Mouse (Mus musculus): ENCODE data around the gene Ttc33. TPM values are rescaled to one million over a fixed set of nuclear protein-coding genes. Genes with fewer than 3 reads are reported as not detected.

Ttc33 gene
- total RNA-seq, 1 experiment from 2014 or later = 50.2 TPM

DNA sequence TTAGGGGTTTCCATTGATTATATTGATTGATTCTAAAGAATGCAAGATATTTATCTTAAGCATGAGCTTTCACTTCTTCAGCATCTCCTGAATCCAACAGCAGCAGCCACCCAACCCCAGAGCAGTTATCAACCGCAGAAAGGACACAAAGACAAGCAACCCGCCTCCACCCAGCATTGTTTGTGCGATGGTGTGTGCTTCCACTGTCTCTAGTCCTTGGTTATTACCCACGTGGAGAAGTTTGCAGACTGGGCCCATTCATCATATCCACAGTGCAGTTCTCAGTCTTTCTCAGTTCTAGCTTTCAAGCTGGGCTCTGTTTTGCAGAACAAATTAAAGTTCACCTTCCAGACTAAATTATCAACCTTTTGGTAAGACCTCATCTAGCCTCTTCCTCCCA, 54.0 kb downstream of the Ttc33 start:
- no peak for ATAC-seq (replicated peaks; ENCODE audit: low read depth, poor library complexity, severe bottlenecking)

DNA sequence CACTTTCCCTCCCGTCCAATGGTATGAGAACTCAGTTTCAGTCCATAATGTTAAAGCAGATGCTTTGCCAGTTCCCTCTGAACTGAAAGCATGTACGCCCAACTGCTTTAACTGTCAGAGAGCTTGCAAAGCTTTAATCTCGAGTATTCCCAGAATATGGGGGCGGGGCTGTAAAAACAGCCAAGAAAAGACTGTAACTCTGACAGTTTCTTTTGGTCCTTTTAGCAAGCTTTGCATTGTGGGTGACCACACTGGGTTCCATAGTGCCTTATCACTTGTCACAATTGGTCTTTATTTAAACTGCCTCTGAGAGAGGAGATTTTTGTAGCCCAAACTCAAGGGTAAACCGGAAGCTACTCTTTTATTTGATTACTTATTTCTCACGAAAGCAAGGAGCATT, 54.6 kb downstream of the Ttc33 start:
- ATAC-seq (replicated peaks; ENCODE audit: low read depth, poor library complexity, severe bottlenecking) = peak; percentile 9

DNA sequence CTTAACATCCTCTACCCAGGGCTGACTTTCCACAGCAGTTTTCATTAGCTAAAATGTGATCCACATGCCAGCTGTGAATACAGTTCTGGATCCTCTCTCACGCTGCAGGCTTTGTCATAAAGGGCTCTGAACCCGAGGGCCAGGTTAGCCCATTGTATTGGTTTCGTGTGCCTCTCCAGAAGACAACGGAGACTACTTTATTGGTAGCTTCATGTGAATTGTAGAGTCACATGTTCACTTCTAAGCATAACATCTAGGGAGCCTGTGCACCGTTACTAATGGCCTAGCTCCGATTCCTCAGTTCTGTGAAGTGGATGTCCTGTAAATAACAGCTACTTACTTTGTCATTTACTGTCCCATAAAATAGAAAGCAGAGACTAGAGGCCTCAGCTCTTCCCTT, 55.0 kb downstream of the Ttc33 start:
- ATAC-seq (replicated peaks; ENCODE audit: low read depth, poor library complexity, severe bottlenecking) = no peak

DNA sequence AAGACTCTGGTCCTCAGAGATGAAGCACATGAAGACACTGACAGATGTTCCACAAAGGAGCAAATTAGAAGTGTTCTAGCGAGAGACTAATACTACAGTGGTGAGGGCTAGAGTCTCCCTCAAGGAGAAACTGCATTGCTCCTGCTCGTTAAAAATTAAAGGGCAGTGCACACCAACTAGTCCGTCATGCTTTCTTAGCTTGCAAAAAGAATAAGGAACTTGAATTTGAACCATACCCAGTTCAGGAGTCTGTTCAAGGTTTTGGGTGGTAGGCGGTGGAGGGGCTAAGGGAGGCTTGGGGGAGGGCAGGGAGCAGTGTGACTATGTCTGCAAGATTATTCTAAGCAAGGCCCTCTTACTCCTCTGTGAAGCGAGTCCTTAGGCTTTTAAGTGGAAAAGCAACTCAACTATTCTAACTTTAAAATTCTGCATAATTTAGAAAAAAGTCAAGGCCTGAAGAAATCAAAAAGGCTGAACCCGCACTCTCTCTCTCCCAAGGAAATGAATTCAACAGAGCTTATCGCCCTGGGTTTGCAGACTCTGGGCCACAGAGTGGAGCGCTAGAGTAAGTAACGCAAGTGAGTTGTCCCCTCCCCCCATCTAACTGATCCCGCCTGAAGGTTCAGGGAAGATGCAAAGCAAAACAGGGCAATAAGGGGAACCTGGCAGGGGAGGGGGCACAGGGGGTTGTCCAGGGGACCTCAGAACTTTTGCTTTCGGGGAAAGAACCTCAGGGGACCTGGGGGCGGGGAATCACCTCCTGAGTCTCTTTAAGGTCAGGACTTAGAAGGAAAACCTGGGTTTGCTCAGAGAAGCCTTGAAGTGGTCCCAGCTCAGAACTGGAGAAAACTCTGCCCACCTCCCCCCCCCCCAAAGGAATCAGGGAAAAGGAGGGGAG, 56.2 kb downstream of the Ttc33 start:
- peak; percentile 10; the same call in 1 of the 2 replicates for ATAC-seq (replicated peaks; ENCODE audit: low read depth, poor library complexity, severe bottlenecking)

DNA sequence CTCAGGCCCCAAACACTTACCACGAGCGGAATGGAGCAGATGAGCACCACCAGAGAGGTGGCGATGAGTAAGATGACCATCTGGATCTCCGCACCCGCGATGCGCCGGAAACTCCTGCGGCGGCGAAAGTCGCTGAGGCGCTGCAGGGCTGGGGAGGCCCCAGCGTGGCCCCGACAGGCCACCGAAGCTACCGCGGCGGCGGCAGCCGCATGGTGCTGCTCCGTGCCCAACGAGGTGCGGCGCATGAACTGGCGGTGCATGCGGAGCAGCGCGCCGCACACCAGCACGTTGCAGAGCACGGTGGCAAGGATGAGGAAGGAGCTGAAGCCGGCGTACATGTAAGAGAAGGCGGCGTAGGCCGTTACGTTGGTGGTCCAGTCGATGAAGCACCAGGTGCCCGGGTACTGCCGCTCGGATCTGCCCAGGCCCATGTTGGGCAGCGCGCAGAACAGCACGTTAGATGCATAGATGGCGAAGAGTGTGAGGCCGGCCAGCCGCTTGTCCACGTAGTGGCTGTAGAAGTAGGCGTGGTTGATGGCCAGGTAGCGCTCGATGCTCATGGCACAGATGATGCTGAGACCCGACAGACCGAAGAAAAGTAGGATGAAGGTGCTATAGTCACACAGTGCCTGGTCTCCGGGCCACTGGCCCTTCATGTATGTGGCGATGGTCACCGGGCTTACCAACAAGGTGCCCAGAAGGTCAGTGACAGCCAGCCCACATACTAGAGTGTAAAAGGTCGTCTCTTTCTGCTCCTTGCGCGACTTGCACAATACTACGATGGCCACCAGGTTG, 57.1 kb downstream of the Ttc33 start:
- ATAC-seq (replicated peaks; ENCODE audit: low read depth, poor library complexity, severe bottlenecking) = peak; percentile 10; the same call in 1 of the 2 replicates

DNA sequence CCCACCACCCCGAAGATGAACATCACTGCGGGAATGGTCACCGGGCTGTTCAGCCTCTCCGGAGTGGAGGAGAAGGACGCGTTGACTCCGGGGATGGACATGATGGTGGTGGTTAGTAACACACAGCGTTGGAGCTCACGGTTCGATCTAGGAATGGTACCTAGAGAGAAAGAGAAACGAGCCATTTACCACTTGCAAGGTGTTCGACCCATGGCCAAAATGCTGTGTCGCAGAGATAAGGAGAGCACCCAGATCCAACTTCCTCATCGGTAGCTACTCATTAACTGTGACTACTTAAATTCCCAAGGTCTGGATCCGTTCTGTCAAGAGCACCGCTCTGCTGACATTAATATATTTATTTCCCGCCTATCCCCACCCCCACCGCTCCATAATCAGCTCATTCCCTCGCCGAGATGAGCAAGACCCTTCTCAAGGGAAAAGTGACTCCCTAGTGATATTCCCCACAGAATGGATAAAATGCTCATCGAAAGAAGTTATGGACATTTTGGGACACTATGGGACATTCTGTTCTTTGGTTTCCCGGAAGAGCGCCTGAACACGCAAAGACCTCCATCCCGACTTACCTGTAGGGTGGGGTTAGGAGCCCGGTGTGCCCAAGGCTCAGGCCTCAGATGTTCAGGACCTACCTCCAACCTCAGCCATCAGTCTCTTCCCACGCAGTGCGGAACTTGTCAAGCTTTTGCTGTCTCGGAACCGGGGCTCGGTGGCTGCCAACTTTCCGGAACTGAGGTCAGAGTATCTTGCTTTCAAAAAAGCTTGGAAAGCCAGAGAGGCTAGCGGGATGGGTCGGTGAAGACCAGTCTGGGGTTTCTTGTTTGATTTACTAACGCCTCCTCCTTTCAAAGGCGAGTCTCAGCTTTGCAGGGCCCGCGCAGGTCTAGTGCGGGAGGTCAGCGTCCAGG, 58.0 kb downstream of the Ttc33 start:
- no peak; the same call in 1 of the 2 replicates for ATAC-seq (replicated peaks; ENCODE audit: low read depth, poor library complexity, severe bottlenecking)

DNA sequence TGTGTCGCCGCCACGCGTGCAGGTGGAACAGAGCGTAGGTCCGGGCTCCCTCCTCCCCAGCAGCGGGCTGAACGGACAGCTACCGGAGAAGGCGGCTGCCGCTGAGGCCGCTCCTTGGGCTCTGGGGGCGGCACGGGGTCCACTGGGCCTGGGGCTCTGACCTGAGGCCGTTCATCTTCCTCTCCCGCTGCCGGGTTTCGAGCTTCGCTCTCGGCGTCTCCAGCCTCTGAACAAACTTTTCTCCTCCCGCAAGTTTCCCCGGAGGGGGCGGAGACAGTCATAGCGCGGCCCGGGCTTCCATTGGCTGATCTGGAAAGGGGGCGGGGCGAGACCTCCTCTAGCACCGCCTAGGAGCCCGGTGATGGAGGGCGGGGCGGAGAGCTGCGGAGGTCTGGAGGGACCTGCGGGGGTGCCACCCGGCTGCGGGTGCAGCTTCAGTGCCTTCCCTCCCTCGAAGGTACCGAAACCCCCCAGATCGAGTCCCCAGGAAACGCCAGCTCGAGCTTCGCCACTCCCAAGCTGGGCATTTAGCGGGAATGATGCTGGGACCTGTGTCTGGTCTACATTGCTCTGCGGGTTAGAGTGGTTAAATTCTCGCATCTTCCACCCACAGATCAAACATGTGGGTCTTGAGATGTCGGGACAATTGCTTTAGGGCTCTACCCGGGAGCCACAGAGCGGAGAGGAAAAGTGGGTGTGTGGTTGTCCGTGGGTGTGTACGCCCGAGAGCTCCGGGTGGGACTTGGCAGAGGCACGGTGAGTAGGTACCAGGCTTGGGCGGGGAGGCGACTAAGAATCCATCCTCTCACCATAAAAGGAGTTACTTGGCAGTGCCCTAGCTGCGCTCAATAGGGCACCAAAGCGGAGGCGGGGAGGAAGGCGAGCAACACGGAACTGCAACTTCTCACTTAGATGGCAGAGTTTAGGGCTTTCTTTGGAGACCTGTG, 58.9 kb downstream of the Ttc33 start, which contains the start of gene Ptger4:
Ptger4 (minus strand) TSS at position 229 of the 947 bp plus-strand sequence.
- peak; percentile 70 for ATAC-seq (replicated peaks; ENCODE audit: low read depth, poor library complexity, severe bottlenecking)

DNA sequence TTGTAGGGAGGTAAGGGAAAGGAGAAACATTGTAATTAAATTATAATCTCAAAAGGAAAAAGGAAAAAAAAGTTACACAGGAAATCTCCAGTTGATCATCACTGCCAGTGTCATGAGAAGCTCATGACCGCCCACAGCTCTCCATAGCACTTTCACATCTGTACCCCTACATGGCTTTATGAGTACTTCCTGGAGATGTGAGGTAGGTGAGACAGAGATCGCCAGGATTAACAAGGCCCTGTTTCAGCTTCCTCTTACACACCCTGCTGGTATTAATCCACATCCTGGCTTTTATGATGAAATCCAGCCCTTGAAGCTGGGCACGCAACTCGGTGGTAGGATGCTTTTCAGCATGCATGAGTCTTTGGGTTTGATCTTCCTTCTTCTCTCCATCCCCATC, 64.9 kb downstream of the Ttc33 start:
- ATAC-seq (replicated peaks; ENCODE audit: low read depth, poor library complexity, severe bottlenecking) = peak; percentile 76

DNA sequence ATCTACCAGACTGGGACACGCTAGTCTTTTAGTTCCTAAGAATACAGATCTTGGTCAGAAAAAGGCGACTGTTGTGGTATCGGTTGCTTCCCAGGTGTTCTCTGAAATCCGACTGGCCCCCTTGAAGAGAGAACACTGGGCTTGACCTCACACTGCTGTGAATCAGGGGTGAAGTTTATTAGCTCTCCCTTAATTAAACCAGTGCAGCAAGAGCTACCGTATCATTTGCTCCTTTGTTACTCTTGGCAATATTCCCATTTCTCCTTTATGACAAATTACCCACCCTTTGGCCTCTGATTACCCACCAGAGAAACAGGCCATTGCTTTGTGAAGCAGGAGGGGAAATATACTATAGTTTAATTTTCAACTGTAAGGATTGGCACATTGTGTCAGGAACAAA, 74.9 kb downstream of the Ttc33 start:
- ATAC-seq (replicated peaks; ENCODE audit: low read depth, poor library complexity, severe bottlenecking) = no peak

DNA sequence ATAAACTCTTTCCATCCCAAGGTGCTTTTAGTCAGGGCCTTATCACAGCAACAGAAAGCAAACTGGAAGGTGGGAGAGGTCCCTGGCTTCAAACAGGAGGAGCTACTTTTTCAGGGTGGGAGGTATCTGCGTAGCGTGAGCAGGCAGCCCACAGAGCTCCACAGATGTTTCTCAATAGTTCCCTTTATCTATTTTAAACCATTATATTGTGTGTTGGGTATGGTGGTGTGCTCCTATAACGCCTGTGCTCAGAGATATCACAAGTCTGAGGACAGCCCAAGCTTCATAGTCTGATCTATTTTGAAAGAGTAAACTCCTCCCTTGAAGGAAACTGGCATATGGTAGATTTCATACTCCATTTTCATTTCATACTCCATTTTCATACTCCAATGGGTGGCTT, 75.7 kb downstream of the Ttc33 start:
- peak; percentile 88 for ATAC-seq (replicated peaks; ENCODE audit: low read depth, poor library complexity, severe bottlenecking)

DNA sequence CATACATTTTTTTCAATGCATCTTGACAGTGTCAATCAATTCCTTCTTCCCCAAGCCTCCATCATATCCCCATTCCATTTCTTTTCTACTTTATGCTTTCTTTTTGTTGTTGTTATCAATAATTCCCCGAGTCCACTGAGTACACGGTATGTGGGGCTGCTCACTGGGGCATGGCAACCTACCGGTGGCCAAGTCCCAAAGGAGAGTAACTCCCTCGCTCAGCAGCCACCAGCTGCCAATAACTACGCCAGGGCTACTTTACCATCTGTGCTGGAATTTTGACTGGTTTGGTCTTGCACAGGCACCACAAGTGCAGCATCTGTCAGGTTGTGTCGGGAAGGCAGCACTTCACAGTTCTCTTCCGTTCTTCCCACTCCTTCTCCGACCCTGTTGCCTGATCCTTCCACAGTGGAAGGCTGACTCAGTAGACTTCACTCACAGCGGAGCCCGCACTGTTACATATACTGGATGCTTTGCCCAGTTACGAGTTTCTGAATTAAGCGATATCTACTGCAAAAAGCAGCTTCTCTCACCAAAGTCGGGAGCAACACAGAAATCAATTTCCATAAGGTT, 76.9 kb downstream of the Ttc33 start:
- ATAC-seq (replicated peaks; ENCODE audit: low read depth, poor library complexity, severe bottlenecking) = no peak

DNA sequence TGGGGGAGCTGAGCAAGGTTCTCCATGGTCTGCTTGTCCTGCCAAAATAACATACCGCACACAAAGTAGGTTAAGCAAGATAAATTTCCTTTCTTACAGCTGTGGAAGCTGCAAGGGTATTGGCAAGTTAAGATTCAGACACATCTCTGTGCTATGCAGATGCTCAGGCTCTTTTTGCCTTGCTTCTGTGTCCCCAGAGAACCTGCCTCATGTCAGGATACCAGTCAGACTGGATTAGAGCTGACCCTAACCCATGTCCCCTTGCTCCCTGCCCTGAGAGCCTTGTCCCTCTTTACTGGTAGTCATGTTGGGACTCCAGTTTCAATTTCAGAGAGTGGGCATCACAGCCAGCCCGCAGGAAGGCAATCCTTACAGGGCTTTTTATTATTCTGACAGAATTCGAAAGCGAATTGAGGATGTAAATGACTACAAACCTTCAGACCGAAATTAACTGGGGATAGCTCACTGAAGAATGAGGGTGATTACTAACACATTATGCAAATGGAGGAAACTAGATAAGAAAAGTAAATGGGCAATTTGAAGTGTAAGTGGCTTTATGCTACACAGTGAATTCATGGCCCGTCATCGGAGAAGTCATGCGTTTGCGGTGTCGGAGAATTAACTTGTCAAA, 77.7 kb downstream of the Ttc33 start:
- peak; percentile 57 for ATAC-seq (replicated peaks; ENCODE audit: low read depth, poor library complexity, severe bottlenecking)

DNA sequence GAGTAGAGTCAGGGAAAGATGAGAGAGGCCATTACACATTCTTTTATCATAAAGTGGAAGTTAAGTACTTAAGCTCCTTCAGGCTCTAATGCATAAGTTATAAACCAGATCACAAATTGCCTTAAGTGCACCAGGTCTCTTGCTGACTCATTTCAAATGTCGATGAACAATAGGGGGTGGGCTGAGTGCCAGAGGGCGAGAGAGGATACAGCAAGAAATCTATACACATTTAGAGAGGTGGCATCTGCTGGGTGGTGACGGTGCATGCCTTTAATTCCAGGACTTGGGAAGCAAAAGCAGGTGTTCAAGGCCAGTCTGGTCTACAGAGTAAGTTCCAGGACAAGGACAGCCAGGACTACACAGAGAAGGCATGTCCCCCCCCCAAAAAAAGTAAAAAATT, 80.8 kb downstream of the Ttc33 start:
- no peak for ATAC-seq (replicated peaks; ENCODE audit: low read depth, poor library complexity, severe bottlenecking)

Other genes starting within 250 kb of the Ttc33 start
- gene C7, start 121.8 kb upstream of the Ttc33 start, total RNA-seq (2017) = not detected in 2 replicates
- 0.41 and 0.68 TPM in 2 replicates for gene Card6, start 77.0 kb upstream of the Ttc33 start, total RNA-seq (2017)
- gene Rpl37, start 68.9 kb upstream of the Ttc33 start, total RNA-seq (2017) = 2,045 and 2,619 TPM in 2 replicates
- 31.5 and 39.9 TPM in 2 replicates for gene Prkaa1, start 41.7 kb upstream of the Ttc33 start, total RNA-seq (2017)
- gene Ptger4, start 58.7 kb downstream of the Ttc33 start, total RNA-seq (2017) = 8.3 and 10.3 TPM in 2 replicates

Measured in common myeloid progenitor, adult 5-6 weeks (primary cell).